Mouse (Mus musculus) kidney, postnatal 36 days (tissue): Measurements from ENCODE around the gene Drosha.

Experiments used
- DNase-seq, 2 experiments: peaks; one replicate each; pipeline ENCODE4 v3.0.0; 2021 to 2022; ENCODE audit warnings: mixed read lengths in 2 of 2

Gene Drosha

DNA sequence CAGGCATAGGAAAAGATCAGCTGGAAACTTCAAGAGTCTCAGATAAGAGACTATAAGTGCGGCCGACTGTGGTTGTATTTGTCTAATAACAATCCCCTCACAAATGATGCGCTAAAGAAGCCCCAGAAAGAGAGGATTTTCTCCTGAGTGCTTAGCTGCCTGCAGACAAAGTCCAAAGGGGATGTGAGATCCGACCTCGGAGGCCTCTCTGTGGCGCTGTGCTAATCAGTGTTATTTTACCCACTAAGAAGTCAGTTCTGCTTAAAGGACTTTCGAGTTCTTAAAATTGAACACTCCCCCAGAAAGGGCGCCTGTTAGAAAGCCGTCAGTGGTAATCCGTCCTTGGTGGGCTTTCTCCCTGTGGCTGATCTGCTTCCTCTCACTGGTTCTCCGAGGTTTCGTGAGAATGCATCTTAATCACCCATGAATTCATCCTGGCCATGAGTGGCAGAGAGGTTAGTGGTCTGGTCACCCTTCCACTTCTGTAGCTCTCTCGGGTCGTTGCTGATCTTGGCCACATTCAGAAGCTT, 117.1 kb downstream of the Drosha start:
- no peak for DNase-seq

DNA sequence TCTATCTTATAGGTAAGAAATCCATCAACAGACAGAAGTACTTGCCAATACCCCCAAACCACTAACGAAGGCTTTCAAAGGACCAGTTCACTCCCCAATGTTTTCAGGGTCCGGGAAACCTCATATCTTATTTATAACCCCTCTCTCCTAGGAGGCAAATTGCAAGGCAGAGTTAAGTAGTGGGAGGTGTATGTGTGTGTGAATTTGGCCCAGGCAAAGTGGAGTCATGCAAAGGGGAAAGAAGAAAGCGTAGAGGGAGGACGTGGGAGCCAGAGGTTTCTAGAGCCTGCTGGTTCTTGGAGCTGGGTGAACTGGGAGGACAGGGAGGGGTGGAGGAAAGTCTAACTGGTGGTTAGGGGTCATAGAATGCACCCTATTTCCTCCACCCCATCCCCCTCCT, 117.8 kb downstream of the Drosha start:
- no peak for DNase-seq

DNA sequence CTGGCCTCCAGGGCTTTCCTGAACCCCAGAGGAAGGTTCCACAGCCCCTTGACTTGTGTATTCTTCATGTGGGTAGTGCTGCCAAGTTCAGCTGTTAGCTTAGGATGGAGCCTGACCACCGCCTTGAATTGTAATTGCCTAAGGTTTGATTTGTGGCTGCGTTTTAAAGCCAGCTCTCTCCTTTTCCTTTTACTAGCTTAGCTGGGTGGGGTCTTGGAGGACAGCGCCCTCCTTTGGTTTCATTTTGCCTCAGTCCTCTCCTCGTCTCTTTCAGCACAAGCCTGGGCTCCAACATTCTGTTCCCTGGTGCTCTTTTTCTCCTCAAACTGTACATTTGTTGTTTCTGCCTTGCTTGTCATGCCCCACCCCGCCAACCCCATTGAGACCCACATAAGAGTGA, 133.4 kb downstream of the Drosha start:
- no peak for DNase-seq

DNA sequence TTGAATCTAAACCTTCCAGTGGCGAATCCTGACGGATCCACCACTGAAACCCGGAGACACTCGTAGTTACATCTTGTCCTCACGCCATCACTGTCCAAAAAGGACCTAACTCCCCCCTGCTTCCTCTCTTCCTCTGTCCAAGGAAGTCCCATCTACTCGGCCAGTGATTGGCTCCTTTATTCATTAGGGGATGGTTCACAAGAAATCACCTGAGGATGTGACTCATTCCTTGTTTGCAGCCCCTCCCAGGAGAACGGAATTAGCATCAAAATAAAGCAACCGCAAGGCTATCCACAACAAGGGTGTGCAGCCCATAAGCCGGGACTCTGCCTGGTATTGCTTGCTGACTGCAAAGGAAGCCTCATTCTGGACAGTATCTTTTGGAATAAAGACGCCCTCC, 137.6 kb downstream of the Drosha start:
- no peak for DNase-seq

DNA sequence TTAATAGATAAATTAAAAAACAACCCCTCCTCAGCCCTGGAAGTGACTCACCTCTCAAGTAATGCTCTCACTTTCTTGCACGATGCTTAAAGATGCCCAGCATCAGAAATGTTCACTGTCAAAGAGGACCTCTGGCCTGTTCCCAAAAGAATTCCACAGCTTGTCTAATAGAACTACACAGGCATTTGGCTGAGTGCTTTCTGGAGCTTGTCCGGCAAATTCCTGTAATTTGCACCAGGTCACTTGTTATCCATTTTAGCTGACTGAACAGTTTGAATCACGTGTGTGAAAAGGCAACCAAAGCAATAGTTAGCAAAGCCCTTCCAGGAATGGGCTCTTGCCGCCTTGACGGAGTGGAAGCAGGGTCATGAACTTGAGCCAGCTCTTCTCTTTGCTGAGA, 140.6 kb downstream of the Drosha start:
- peak; percentile 50 to 63 for DNase-seq

DNA sequence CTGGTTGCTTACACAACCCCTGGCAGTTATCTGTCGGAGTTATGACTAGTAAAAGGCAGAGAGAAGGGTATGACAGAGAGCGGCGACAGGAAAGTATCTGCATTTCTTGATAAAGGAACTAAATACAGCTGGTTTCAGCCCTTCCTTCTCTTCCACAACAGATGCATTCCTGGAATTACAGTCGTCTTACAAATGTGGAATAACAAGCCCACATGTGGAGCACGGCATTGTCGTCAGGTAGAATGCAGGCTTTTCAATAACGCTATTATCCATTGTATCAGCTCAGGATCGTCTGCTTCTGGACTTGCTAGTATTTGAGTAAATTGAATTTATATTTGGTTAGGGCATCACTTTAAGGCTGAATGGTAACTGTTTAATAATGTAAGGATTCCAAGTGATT, 144.2 kb downstream of the Drosha start:
- no peak for DNase-seq

DNA sequence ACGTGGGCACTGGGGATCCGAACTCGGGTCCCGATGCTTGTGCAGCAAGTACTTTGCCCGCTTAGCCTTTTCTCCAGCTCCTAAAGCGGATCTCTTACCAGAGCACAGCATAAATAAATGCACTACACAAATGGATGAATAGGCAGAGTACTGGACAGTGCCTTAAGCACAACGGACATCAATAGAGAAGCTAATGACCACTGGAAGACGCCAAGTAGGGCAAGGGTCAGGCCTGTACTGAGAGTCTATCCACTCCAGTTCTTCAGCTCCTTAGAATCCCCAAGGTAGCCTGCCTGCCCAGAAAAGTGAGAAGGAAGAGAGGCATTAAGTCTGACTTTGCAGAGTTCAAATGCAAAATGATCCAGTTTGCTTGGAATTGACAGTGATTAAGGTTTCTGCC, 147.8 kb downstream of the Drosha start:
- DNase-seq: peak; percentile 73 to 76
